Mouse (Mus musculus): Measurements from ENCODE around the gene Fam206a. TPM values are rescaled to one million over a fixed set of nuclear protein-coding genes. Genes with fewer than 3 reads are reported as not detected.

Fam206a gene
- polyA plus RNA-seq, 1 experiment from 2014 or later = 26.1 TPM

GRCm38 (mm10) chr4:56820017-56820550, 17.9 kb downstream of the Fam206a start:
- H3K9me3 ChIP-seq (replicated peaks) = no peaks in the 10 kb centered on the region
- H3K27me3 ChIP-seq (ENCODE audit: low read depth, poor library complexity, severe bottlenecking) = no peaks in the 10 kb centered on the region
- H3K4me3 ChIP-seq = no peak overlapping the region
- no peak overlapping the region for H3K27ac ChIP-seq (replicated peaks)
- DNase-seq (ENCODE audit: low spot score) = no peak
- H3K4me1 ChIP-seq = no peaks in the 10 kb centered on the region
- H3K36me3 ChIP-seq = peaks cover 26% of the 10 kb centered on the region

- Histone ChIP-seq H3K9me3 (replicated peaks) (no peaks in the 10 kb centered on the region), H3K36me3 (peaks cover 47% of the 10 kb centered on the region)
- 92% methylated on average over 9 of the region's 9 CpGs for WGBS
Measured at GRCm38 (mm10) chr4:56824231-56824630, 22.1 kb downstream of the Fam206a start.

GRCm38 (mm10) chr4:56828932-56829331, 26.8 kb downstream of the Fam206a start:
- H3K27me3 ChIP-seq (ENCODE audit: low read depth, poor library complexity, severe bottlenecking) = no peaks in the 10 kb centered on the region
- no peaks in the 10 kb centered on the region for H3K9me3 ChIP-seq (replicated peaks)
- no peak overlapping the region for H3K27ac ChIP-seq (replicated peaks)
- WGBS = 89% methylated on average over 3 of the region's 3 CpGs
- 0 out of 2 replicates have a peak, but pooled peaks cover 7% of the 10 kb centered on the region for H3K4me1 ChIP-seq
- H3K36me3 ChIP-seq = peaks cover 61% of the 10 kb centered on the region
- H3K4me3 ChIP-seq = no peak overlapping the region
- DNase-seq (ENCODE audit: low spot score) = no peak

More at GRCm38 (mm10) chr4:56824231-56824630, 22.1 kb downstream of the Fam206a start:
- Histone ChIP-seq H3K4me1 (no peaks in the 10 kb centered on the region), H3K27ac (replicated peaks) (no peak overlapping the region), H3K27me3 (ENCODE audit: low read depth, poor library complexity, severe bottlenecking) (no peaks in the 10 kb centered on the region), H3K4me3 (no peak overlapping the region)
- DNase-seq (ENCODE audit: low spot score) = no peak

- Histone ChIP-seq H3K36me3 (peaks cover 60% of the 10 kb centered on the region), H3K4me3 (no peak overlapping the region), H3K4me1 (0 out of 2 replicates have a peak, but pooled peaks cover 7% of the 10 kb centered on the region), H3K27me3 (ENCODE audit: low read depth, poor library complexity, severe bottlenecking) (no peaks in the 10 kb centered on the region), H3K9me3 (replicated peaks) (no peaks in the 10 kb centered on the region), H3K27ac (replicated peaks) (peak overlapping the region; percentile 29; the same call in 1 of the 2 replicates)
- 69% methylated on average over 7 of the region's 7 CpGs for WGBS
- DNase-seq (ENCODE audit: low spot score) = no peak
Measured at GRCm38 (mm10) chr4:56829511-56829921, 27.4 kb downstream of the Fam206a start.

- Histone ChIP-seq H3K27ac (replicated peaks) (no peak overlapping the region), H3K4me3 (no peak overlapping the region), H3K9me3 (replicated peaks) (no peaks in the 10 kb centered on the region), H3K36me3 (peaks cover 70% of the 10 kb centered on the region), H3K4me1 (0 out of 2 replicates have a peak, but pooled peaks cover 7% of the 10 kb centered on the region), H3K27me3 (ENCODE audit: low read depth, poor library complexity, severe bottlenecking) (no peaks in the 10 kb centered on the region)
- no peak for DNase-seq (ENCODE audit: low spot score)
- 74% methylated on average over 13 of the region's 13 CpGs for WGBS
Measured at GRCm38 (mm10) chr4:56831013-56831609, 29.0 kb downstream of the Fam206a start.

- Histone ChIP-seq H3K4me3 (no peak overlapping the region), H3K36me3 (peaks cover 69% of the 10 kb centered on the region), H3K27ac (replicated peaks) (no peak overlapping the region), H3K27me3 (ENCODE audit: low read depth, poor library complexity, severe bottlenecking) (no peaks in the 10 kb centered on the region), H3K9me3 (replicated peaks) (no peaks in the 10 kb centered on the region), H3K4me1 (0 out of 2 replicates have a peak, but pooled peaks cover 7% of the 10 kb centered on the region)
- WGBS = 89% methylated on average over 7 of the region's 7 CpGs
- DNase-seq (ENCODE audit: low spot score) = no peak
Measured at GRCm38 (mm10) chr4:56831998-56832397, 29.9 kb downstream of the Fam206a start.

GRCm38 (mm10) chr4:56837661-56838060, 35.5 kb downstream of the Fam206a start:
- Histone ChIP-seq H3K27me3 (ENCODE audit: low read depth, poor library complexity, severe bottlenecking) (no peaks in the 10 kb centered on the region), H3K36me3 (peaks cover 81% of the 10 kb centered on the region), H3K4me1 (no peaks in the 10 kb centered on the region), H3K27ac (replicated peaks) (no peak overlapping the region), H3K4me3 (no peak overlapping the region), H3K9me3 (replicated peaks) (no peaks in the 10 kb centered on the region)
- DNase-seq (ENCODE audit: low spot score) = no peak
- WGBS = 86% methylated on average over 6 of the region's 6 CpGs

- Histone ChIP-seq H3K27me3 (ENCODE audit: low read depth, poor library complexity, severe bottlenecking) (no peaks in the 10 kb centered on the region), H3K4me1 (no peaks in the 10 kb centered on the region), H3K36me3 (peaks cover 79% of the 10 kb centered on the region), H3K27ac (replicated peaks) (no peak overlapping the region), H3K4me3 (no peak overlapping the region), H3K9me3 (replicated peaks) (peaks cover 9% of the 10 kb centered on the region)
- no peak for DNase-seq (ENCODE audit: low spot score)
- WGBS = 91% methylated on average over 3 of the region's 3 CpGs
Measured at GRCm38 (mm10) chr4:56840297-56840696, 38.2 kb downstream of the Fam206a start.

- H3K36me3 ChIP-seq = peaks cover 72% of the 10 kb centered on the region
- no peak for DNase-seq (ENCODE audit: low spot score)
- no peak overlapping the region for H3K4me3 ChIP-seq
- peaks cover 9% of the 10 kb centered on the region for H3K9me3 ChIP-seq (replicated peaks)
- H3K4me1 ChIP-seq = peaks cover 16% of the 10 kb centered on the region
- H3K27me3 ChIP-seq (ENCODE audit: low read depth, poor library complexity, severe bottlenecking) = no peaks in the 10 kb centered on the region
- 85% methylated on average over 7 of the region's 7 CpGs for WGBS
- H3K27ac ChIP-seq (replicated peaks) = no peak overlapping the region
Measured at GRCm38 (mm10) chr4:56842501-56842900, 40.4 kb downstream of the Fam206a start.

- Histone ChIP-seq H3K9me3 (replicated peaks) (peaks cover 9% of the 10 kb centered on the region), H3K4me3 (no peak overlapping the region), H3K36me3 (peaks cover 58% of the 10 kb centered on the region), H3K4me1 (peaks cover 16% of the 10 kb centered on the region), H3K27me3 (ENCODE audit: low read depth, poor library complexity, severe bottlenecking) (no peaks in the 10 kb centered on the region), H3K27ac (replicated peaks) (no peak overlapping the region)
- no peak for DNase-seq (ENCODE audit: low spot score)
- 84% methylated on average over 2 of the region's 2 CpGs for WGBS
Measured at GRCm38 (mm10) chr4:56843963-56844362, 41.8 kb downstream of the Fam206a start.

- Histone ChIP-seq H3K27me3 (ENCODE audit: low read depth, poor library complexity, severe bottlenecking) (no peaks in the 10 kb centered on the region), H3K36me3 (peaks cover 52% of the 10 kb centered on the region), H3K9me3 (replicated peaks) (peaks cover 9% of the 10 kb centered on the region), H3K27ac (replicated peaks) (no peak overlapping the region), H3K4me1 (peaks cover 16% of the 10 kb centered on the region), H3K4me3 (no peak overlapping the region)
- WGBS = 89% methylated on average over 4 of the region's 4 CpGs
- DNase-seq (ENCODE audit: low spot score) = no peak
Measured at GRCm38 (mm10) chr4:56844911-56845310, 42.8 kb downstream of the Fam206a start.

- DNase-seq (ENCODE audit: low spot score) = no peak
- Histone ChIP-seq H3K9me3 (replicated peaks) (peaks cover 9% of the 10 kb centered on the region), H3K4me1 (peaks cover 21% of the 10 kb centered on the region), H3K27me3 (ENCODE audit: low read depth, poor library complexity, severe bottlenecking) (no peaks in the 10 kb centered on the region), H3K36me3 (peaks cover 41% of the 10 kb centered on the region), H3K4me3 (no peak overlapping the region), H3K27ac (replicated peaks) (no peak overlapping the region)
- 59% methylated on average over 12 of the region's 12 CpGs for WGBS
Measured at GRCm38 (mm10) chr4:56845896-56846533, 43.9 kb downstream of the Fam206a start.

GRCm38 (mm10) chr4:56847400-56847799, 45.3 kb downstream of the Fam206a start:
- DNase-seq (ENCODE audit: low spot score) = no peak
- Histone ChIP-seq H3K36me3 (peaks cover 32% of the 10 kb centered on the region), H3K27ac (replicated peaks) (no peak overlapping the region), H3K4me3 (no peak overlapping the region), H3K9me3 (replicated peaks) (peaks cover 9% of the 10 kb centered on the region), H3K27me3 (ENCODE audit: low read depth, poor library complexity, severe bottlenecking) (no peaks in the 10 kb centered on the region), H3K4me1 (peaks cover 25% of the 10 kb centered on the region)
- 90% methylated on average over 3 of the region's 3 CpGs for WGBS

All from midbrain, embryonic 10.5 days (tissue).